Mouse (Mus musculus): Measurements from ENCODE around the gene Nom1. TPM values are rescaled to one million over a fixed set of nuclear protein-coding genes. Genes with fewer than 3 reads are reported as not detected.
A peak's percentile ranks its signal among the peaks of the same experiment; 100 is the strongest.
"Not testable (repeated sequence)": the region's sequence is repeated elsewhere in the genome, so short reads cannot be mapped to it uniquely, and the experiment has no call there.

Nom1 gene
- total RNA-seq, 1 experiment = 30.1 TPM

DNA sequence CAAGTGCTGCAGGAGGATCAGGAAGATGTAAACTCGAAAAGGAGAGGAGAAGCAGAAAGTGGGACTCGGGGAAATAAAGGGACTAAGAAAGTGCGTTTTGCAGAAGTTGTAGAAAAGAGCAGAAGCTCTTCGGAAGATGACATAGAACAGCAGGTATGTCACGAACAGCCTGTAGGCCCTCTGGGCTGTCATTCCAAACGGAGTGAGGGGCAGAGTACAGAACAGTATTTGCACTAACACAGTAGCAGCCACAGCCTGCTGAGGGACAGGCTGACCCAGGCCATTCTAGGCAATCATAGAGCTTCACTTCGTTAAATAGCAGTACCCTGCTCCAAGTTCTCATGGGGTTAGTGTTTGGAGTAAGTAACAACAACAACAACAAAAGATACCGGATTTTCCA lies 1.0 kb downstream of the Nom1 start:
- peaks cover 24% of the 10 kb centered on the region for H3K36me3 ChIP-seq (ENCODE audit: control insufficient read depth, insufficient read depth, low read length, poor library complexity, severe bottlenecking)
- TF ChIP-seq ZC3H11A (IDR thresholded peaks at IDR 0.05; ENCODE audit: borderline replicate concordance, low read depth, low read length) = no peak
- no peak for TF ChIP-seq ZNF384 (IDR thresholded peaks at IDR 0.05; ENCODE audit: low read depth, low read length)
- no peak for TF ChIP-seq HCFC1 (IDR thresholded peaks at IDR 0.05; ENCODE audit: borderline replicate concordance, insufficient read depth, low read length)
- no peak for TF ChIP-seq CHD2 (IDR thresholded peaks at IDR 0.05; ENCODE audit: low read depth, low read length)
- no peak for TF ChIP-seq MAFK (IDR thresholded peaks at IDR 0.05; ENCODE audit: insufficient read depth, low read depth, low read length)
- no peaks in the 10 kb centered on the region for H3K9me3 ChIP-seq (ENCODE audit: control insufficient read depth, insufficient read depth, low read depth, low read length)
- H3K4me1 ChIP-seq (ENCODE audit: control insufficient read depth in 2 of 2, insufficient read depth in 2 of 2, low read length in 2 of 2, poor library complexity in 1 of 2) = peaks cover 0 to 6% of the 10 kb centered on the region in 2 experiments; a peak in 1 of 4 replicates
- H3K27ac ChIP-seq (ENCODE audit: insufficient read depth, low read depth, low read length, poor library complexity, severe bottlenecking) = no peak overlapping the region
- in situ Hi-C loops (cut with MboI; ENCODE audit: low sequenced_read_pairs in 2 of 2, unreplicated experiment in 2 of 2) = no loop called here
- no peak for DNase-seq (ENCODE audit: low read depth, low spot score)
- peak overlapping the region; percentile 92 for H3K9ac ChIP-seq (ENCODE audit: insufficient read depth, low read depth, low read length, poor library complexity, severe bottlenecking)
- H3K4me3 ChIP-seq (ENCODE audit: insufficient read depth in 1 of 2, low read depth in 1 of 2, low read length in 2 of 2, poor library complexity in 1 of 2, severe bottlenecking in 1 of 2) = peak overlapping the region; percentile 82 to 91

DNA sequence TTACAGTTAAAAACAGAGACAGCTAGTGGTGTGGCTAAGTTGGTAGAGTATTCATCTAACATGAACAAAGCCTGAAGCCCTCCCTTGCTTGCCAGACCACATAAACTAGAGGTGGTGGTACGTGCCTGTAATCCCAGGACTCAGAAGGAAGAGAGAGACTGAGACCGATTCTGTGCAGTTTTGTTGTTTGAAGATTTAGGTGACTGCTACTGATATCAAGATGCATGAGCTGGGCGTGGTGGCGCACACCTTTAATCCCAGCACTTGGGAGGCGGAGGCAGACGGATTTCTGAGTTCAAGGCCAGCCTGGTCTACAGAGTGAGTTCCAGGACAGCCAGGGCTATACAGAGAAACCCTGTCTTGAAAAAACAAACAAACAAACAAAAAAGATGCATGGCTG lies 2.3 kb downstream of the Nom1 start:
- not testable (repeated sequence) for H3K9me3 ChIP-seq (ENCODE audit: control insufficient read depth, insufficient read depth, low read depth, low read length); DNase-seq (ENCODE audit: low read depth, low spot score)
- H3K36me3 ChIP-seq (ENCODE audit: control insufficient read depth, insufficient read depth, low read length, poor library complexity, severe bottlenecking) = peaks cover 35% of the 10 kb centered on the region

GRCm38 (mm10) chr5:29445275-29445674 lies 10.8 kb downstream of the Nom1 start:
- in situ Hi-C loops (cut with MboI; ENCODE audit: low sequenced_read_pairs in 2 of 2, unreplicated experiment in 2 of 2) = no loop called here
- TF ChIP-seq HCFC1 (IDR thresholded peaks at IDR 0.05; ENCODE audit: borderline replicate concordance, insufficient read depth, low read length) = no peak
- no peak for TF ChIP-seq ZNF384 (IDR thresholded peaks at IDR 0.05; ENCODE audit: low read depth, low read length)
- TF ChIP-seq CHD2 (IDR thresholded peaks at IDR 0.05; ENCODE audit: low read depth, low read length) = no peak
- Histone ChIP-seq H3K9me3 (ENCODE audit: control insufficient read depth, insufficient read depth, low read depth, low read length) (no peaks in the 10 kb centered on the region), H3K36me3 (ENCODE audit: control insufficient read depth, insufficient read depth, low read length, poor library complexity, severe bottlenecking) (peaks cover 55% of the 10 kb centered on the region), H3K27ac (ENCODE audit: insufficient read depth, low read depth, low read length, poor library complexity, severe bottlenecking) (no peak overlapping the region), H3K9ac (ENCODE audit: insufficient read depth, low read depth, low read length, poor library complexity, severe bottlenecking) (no peak overlapping the region), H3K4me3 (ENCODE audit: insufficient read depth in 1 of 2, low read depth in 1 of 2, low read length in 2 of 2, poor library complexity in 1 of 2, severe bottlenecking in 1 of 2) (no peak overlapping the region), H3K4me1 (ENCODE audit: control insufficient read depth in 2 of 2, insufficient read depth in 2 of 2, low read length in 2 of 2, poor library complexity in 1 of 2) (no peaks in the 10 kb centered on the region)
- DNase-seq (ENCODE audit: low read depth, low spot score) = no peak

More for the DNA sequence above, 2.3 kb downstream of the Nom1 start:
- H3K9ac ChIP-seq (ENCODE audit: insufficient read depth, low read depth, low read length, poor library complexity, severe bottlenecking); H3K4me3 ChIP-seq (ENCODE audit: insufficient read depth in 1 of 2, low read depth in 1 of 2, low read length in 2 of 2, poor library complexity in 1 of 2, severe bottlenecking in 1 of 2); H3K4me1 ChIP-seq (ENCODE audit: control insufficient read depth in 2 of 2, insufficient read depth in 2 of 2, low read length in 2 of 2, poor library complexity in 1 of 2); in situ Hi-C loops (cut with MboI; ENCODE audit: low sequenced_read_pairs in 2 of 2, unreplicated experiment in 2 of 2); H3K27ac ChIP-seq (ENCODE audit: insufficient read depth, low read depth, low read length, poor library complexity, severe bottlenecking): not testable (repeated sequence)

- Histone ChIP-seq H3K4me3 (ENCODE audit: insufficient read depth in 1 of 2, low read depth in 1 of 2, low read length in 2 of 2, poor library complexity in 1 of 2, severe bottlenecking in 1 of 2) (no peak overlapping the region), H3K9me3 (ENCODE audit: control insufficient read depth, insufficient read depth, low read depth, low read length) (no peaks in the 10 kb centered on the region), H3K27ac (ENCODE audit: insufficient read depth, low read depth, low read length, poor library complexity, severe bottlenecking) (no peak overlapping the region), H3K36me3 (ENCODE audit: control insufficient read depth, insufficient read depth, low read length, poor library complexity, severe bottlenecking) (peaks cover 16% of the 10 kb centered on the region), H3K9ac (ENCODE audit: insufficient read depth, low read depth, low read length, poor library complexity, severe bottlenecking) (no peak overlapping the region), H3K4me1 (ENCODE audit: control insufficient read depth in 2 of 2, insufficient read depth in 2 of 2, low read length in 2 of 2, poor library complexity in 1 of 2) (no peaks in the 10 kb centered on the region)
- no peak for DNase-seq (ENCODE audit: low read depth, low spot score)
- no peak for TF ChIP-seq CHD2 (IDR thresholded peaks at IDR 0.05; ENCODE audit: low read depth, low read length)
- no peak for TF ChIP-seq ZNF384 (IDR thresholded peaks at IDR 0.05; ENCODE audit: low read depth, low read length)
- TF ChIP-seq MAFK (IDR thresholded peaks at IDR 0.05; ENCODE audit: insufficient read depth, low read depth, low read length) = no peak
- TF ChIP-seq ZC3H11A (IDR thresholded peaks at IDR 0.05; ENCODE audit: borderline replicate concordance, low read depth, low read length) = no peak
- in situ Hi-C loops (cut with MboI; ENCODE audit: low sequenced_read_pairs in 2 of 2, unreplicated experiment in 2 of 2) = no loop called here
Observed at GRCm38 (mm10) chr5:29452352-29452751, 17.9 kb downstream of the Nom1 start.

DNA sequence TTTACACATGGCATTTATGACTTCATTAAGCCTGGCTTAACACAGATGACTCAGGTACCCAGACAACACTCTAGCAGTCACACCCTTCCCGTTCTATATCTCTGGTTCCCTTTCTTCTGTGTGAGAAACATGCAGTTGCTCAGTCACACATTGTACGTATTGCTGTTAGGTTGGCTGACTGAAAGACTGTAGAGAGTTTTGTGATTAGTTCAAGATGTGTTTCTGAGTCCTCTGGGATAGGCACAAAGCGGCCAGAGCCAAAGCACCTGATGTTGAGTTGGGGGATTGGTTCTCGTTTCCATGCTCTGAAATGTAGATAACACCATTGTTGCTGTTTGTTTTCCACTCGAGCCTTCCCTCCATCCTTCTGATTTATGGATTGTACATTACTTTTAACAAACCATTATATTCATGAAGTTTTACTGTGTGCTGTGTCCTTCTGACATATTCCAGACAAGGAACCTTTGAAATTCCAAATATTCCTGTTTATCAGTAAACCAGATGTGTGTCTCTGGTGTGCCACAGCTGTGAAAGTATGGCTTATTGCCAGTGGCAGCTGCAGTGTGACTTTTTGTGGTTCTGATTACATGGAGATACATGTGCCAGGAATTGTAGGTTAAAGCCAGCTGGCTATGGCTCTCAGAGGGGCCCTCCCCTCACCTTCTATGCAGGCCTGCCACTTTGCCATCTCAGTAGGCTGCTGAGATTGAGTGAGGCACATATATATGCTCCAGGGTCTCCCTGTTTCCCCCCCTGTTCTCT lies 22.6 kb downstream of the Nom1 start:
- Histone ChIP-seq H3K27ac (ENCODE audit: insufficient read depth, low read depth, low read length, poor library complexity, severe bottlenecking) (no peak overlapping the region), H3K4me1 (ENCODE audit: control insufficient read depth in 2 of 2, insufficient read depth in 2 of 2, low read length in 2 of 2, poor library complexity in 1 of 2) (no peaks in the 10 kb centered on the region), H3K36me3 (ENCODE audit: control insufficient read depth, insufficient read depth, low read length, poor library complexity, severe bottlenecking) (peaks cover 17% of the 10 kb centered on the region), H3K9ac (ENCODE audit: insufficient read depth, low read depth, low read length, poor library complexity, severe bottlenecking) (no peak overlapping the region), H3K4me3 (ENCODE audit: insufficient read depth in 1 of 2, low read depth in 1 of 2, low read length in 2 of 2, poor library complexity in 1 of 2, severe bottlenecking in 1 of 2) (no peak overlapping the region), H3K9me3 (ENCODE audit: control insufficient read depth, insufficient read depth, low read depth, low read length) (no peaks in the 10 kb centered on the region)
- in situ Hi-C loops (cut with MboI; ENCODE audit: low sequenced_read_pairs in 2 of 2, unreplicated experiment in 2 of 2) = no loop called here
- no peak for DNase-seq (ENCODE audit: low read depth, low spot score)
- TF ChIP-seq MAFK (IDR thresholded peaks at IDR 0.05; ENCODE audit: insufficient read depth, low read depth, low read length) (no peak), HCFC1 (IDR thresholded peaks at IDR 0.05; ENCODE audit: borderline replicate concordance, insufficient read depth, low read length) (no peak), CHD2 (IDR thresholded peaks at IDR 0.05; ENCODE audit: low read depth, low read length) (no peak), ZC3H11A (IDR thresholded peaks at IDR 0.05; ENCODE audit: borderline replicate concordance, low read depth, low read length) (no peak), ZNF384 (IDR thresholded peaks at IDR 0.05; ENCODE audit: low read depth, low read length) (no peak)
